Mouse (Mus musculus): ENCODE data around the gene 1700030K09Rik. TPM values are rescaled to one million over a fixed set of nuclear protein-coding genes. Genes with fewer than 3 reads are reported as not detected.

Gene 1700030K09Rik
- 8.1 and 8.9 TPM in 2 replicates for polyA plus RNA-seq (2012; rRNA removed)

GRCm38 (mm10) chr8:72443338-72443993 is at the start of gene 1700030K09Rik, which contains the start of gene Calr3:
Gene 1700030K09Rik (plus strand): TSS chr8:72443880.
Gene Calr3 (minus strand): TSS chr8:72443870.
- peak within 1 kb of the TSS; percentile 39 for H3K4me3 ChIP-seq (ENCODE audit: insufficient read depth, low read length)
- no peak within 1 kb of the TSS for H3K27ac ChIP-seq (ENCODE audit: insufficient read depth, low read length)
- TF ChIP-seq POLR2A (IDR thresholded peaks at IDR 0.05; ENCODE audit: extremely low read depth, insufficient read depth, low read length) (peak; percentile 56; the same call in 1 of the 2 replicates), CTCF (IDR thresholded peaks at IDR 0.05; ENCODE audit: extremely low read depth, insufficient read depth, low read length) (no peak)
- H3K4me1 ChIP-seq (ENCODE audit: control insufficient read depth, insufficient read depth, low read length): no peaks in the 10 kb centered on the region

GRCm38 (mm10) chr8:72401381-72401780 is 42.3 kb upstream of the 1700030K09Rik start:
- TF ChIP-seq CTCF (IDR thresholded peaks at IDR 0.05; ENCODE audit: extremely low read depth, insufficient read depth, low read length) (no peak), POLR2A (IDR thresholded peaks at IDR 0.05; ENCODE audit: extremely low read depth, insufficient read depth, low read length) (no peak)
- H3K27ac ChIP-seq (ENCODE audit: insufficient read depth, low read length): no peak overlapping the region
- peaks cover 5% of the 10 kb centered on the region; the same call in 1 of the 2 replicates for H3K4me1 ChIP-seq (ENCODE audit: control insufficient read depth, insufficient read depth, low read length)
- no peak overlapping the region for H3K4me3 ChIP-seq (ENCODE audit: insufficient read depth, low read length)

- TF ChIP-seq POLR2A (IDR thresholded peaks at IDR 0.05; ENCODE audit: extremely low read depth, insufficient read depth, low read length) (no peak), CTCF (IDR thresholded peaks at IDR 0.05; ENCODE audit: extremely low read depth, insufficient read depth, low read length) (no peak)
- H3K27ac ChIP-seq (ENCODE audit: insufficient read depth, low read length): no peak overlapping the region
- peaks cover 5% of the 10 kb centered on the region; the same call in 1 of the 2 replicates for H3K4me1 ChIP-seq (ENCODE audit: control insufficient read depth, insufficient read depth, low read length)
- no peak overlapping the region for H3K4me3 ChIP-seq (ENCODE audit: insufficient read depth, low read length)
Observed at GRCm38 (mm10) chr8:72402981-72403380, 40.7 kb upstream of the 1700030K09Rik start.

GRCm38 (mm10) chr8:72407878-72408277 is 35.8 kb upstream of the 1700030K09Rik start:
- TF ChIP-seq POLR2A (IDR thresholded peaks at IDR 0.05; ENCODE audit: extremely low read depth, insufficient read depth, low read length) (no peak), CTCF (IDR thresholded peaks at IDR 0.05; ENCODE audit: extremely low read depth, insufficient read depth, low read length) (no peak)
- Histone ChIP-seq H3K4me3 (ENCODE audit: insufficient read depth, low read length) (no peak overlapping the region), H3K27ac (ENCODE audit: insufficient read depth, low read length) (no peak overlapping the region), H3K4me1 (ENCODE audit: control insufficient read depth, insufficient read depth, low read length) (peaks cover 2% of the 10 kb centered on the region; the same call in 1 of the 2 replicates)

- Histone ChIP-seq H3K4me3 (ENCODE audit: insufficient read depth, low read length) (no peak overlapping the region), H3K4me1 (ENCODE audit: control insufficient read depth, insufficient read depth, low read length) (peaks cover 2% of the 10 kb centered on the region; the same call in 1 of the 2 replicates), H3K27ac (ENCODE audit: insufficient read depth, low read length) (no peak overlapping the region)
- TF ChIP-seq POLR2A (IDR thresholded peaks at IDR 0.05; ENCODE audit: extremely low read depth, insufficient read depth, low read length): no peak
- TF ChIP-seq CTCF (IDR thresholded peaks at IDR 0.05; ENCODE audit: extremely low read depth, insufficient read depth, low read length): no peak
Observed at GRCm38 (mm10) chr8:72409443-72409842, 34.2 kb upstream of the 1700030K09Rik start.

GRCm38 (mm10) chr8:72413839-72414238 is 29.8 kb upstream of the 1700030K09Rik start:
- no peak overlapping the region for H3K27ac ChIP-seq (ENCODE audit: insufficient read depth, low read length)
- peaks cover 16% of the 10 kb centered on the region for H3K4me1 ChIP-seq (ENCODE audit: control insufficient read depth, insufficient read depth, low read length)
- TF ChIP-seq POLR2A (IDR thresholded peaks at IDR 0.05; ENCODE audit: extremely low read depth, insufficient read depth, low read length) (no peak), CTCF (IDR thresholded peaks at IDR 0.05; ENCODE audit: extremely low read depth, insufficient read depth, low read length) (no peak)
- H3K4me3 ChIP-seq (ENCODE audit: insufficient read depth, low read length): no peak overlapping the region

GRCm38 (mm10) chr8:72415252-72415651 is 28.4 kb upstream of the 1700030K09Rik start:
- Histone ChIP-seq H3K27ac (ENCODE audit: insufficient read depth, low read length) (no peak overlapping the region), H3K4me1 (ENCODE audit: control insufficient read depth, insufficient read depth, low read length) (peaks cover 24% of the 10 kb centered on the region), H3K4me3 (ENCODE audit: insufficient read depth, low read length) (no peak overlapping the region)
- TF ChIP-seq POLR2A (IDR thresholded peaks at IDR 0.05; ENCODE audit: extremely low read depth, insufficient read depth, low read length) (no peak), CTCF (IDR thresholded peaks at IDR 0.05; ENCODE audit: extremely low read depth, insufficient read depth, low read length) (no peak)

- TF ChIP-seq POLR2A (IDR thresholded peaks at IDR 0.05; ENCODE audit: extremely low read depth, insufficient read depth, low read length) (no peak), CTCF (IDR thresholded peaks at IDR 0.05; ENCODE audit: extremely low read depth, insufficient read depth, low read length) (no peak)
- Histone ChIP-seq H3K4me1 (ENCODE audit: control insufficient read depth, insufficient read depth, low read length) (peaks cover 22% of the 10 kb centered on the region), H3K4me3 (ENCODE audit: insufficient read depth, low read length) (no peak overlapping the region), H3K27ac (ENCODE audit: insufficient read depth, low read length) (no peak overlapping the region)
Observed at GRCm38 (mm10) chr8:72418073-72418472, 25.6 kb upstream of the 1700030K09Rik start.

GRCm38 (mm10) chr8:72420571-72421361 is 22.9 kb upstream of the 1700030K09Rik start:
- Histone ChIP-seq H3K4me1 (ENCODE audit: control insufficient read depth, insufficient read depth, low read length) (peaks cover 19% of the 10 kb centered on the region), H3K4me3 (ENCODE audit: insufficient read depth, low read length) (peak overlapping the region; percentile 56), H3K27ac (ENCODE audit: insufficient read depth, low read length) (no peak overlapping the region)
- TF ChIP-seq POLR2A (IDR thresholded peaks at IDR 0.05; ENCODE audit: extremely low read depth, insufficient read depth, low read length) (no peak), CTCF (IDR thresholded peaks at IDR 0.05; ENCODE audit: extremely low read depth, insufficient read depth, low read length) (no peak)

Measured in cortical plate, adult 2 months (tissue).